Comparison of ENCODE assay signal across 8 mouse cellular contexts in the genomic region with DNA sequence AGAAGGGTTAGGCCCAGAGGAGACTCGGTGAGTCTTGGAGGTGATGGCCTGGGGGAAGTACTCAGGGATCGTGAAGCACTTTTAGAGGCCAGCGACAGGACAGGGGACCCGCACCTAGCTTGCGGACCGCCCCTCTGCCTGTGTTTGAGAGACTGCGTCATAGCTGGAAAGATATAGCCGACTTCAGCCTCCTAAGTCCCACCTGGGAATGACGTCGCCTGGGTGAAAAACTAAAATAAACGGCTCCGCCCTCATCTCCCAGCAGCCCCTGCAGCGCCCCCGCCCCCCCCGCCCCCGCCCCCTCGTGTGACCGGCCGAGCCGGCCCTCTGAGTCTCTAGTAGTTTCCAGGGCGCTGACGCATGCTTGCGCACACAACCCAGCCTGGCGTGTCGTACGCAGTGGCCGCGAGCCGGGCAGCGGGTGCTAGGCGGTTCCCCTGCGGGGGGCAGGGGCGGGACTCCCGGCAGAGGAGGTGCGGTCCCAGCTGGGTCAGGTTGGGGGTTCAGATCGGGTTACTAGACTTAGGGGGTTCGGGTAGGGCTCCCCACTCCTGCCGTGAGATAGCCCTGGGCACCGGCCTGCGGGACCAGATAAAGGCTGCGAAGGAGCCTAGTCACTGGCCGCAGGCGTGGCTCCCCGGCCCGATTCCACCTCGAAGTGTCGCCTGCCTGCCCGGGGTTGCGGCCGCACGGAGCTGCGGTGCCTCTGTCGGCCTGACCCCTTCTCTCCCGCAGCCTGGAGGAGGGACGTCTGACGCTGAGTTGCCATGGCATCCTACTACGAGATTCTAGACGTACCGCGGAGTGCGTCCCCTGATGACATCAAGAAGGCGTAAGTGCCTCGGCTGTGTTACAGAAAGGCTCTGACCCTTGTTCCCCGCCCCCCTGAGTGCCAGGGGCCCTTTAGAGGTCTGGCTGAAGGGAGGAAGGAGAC. TPM values are rescaled to one million over a fixed set of nuclear protein-coding genes. Genes with fewer than 3 reads are reported as not detected.
A peak's percentile ranks its signal among the peaks of the same experiment; 100 is the strongest.
DNase-seq lines count a peak whose midpoint lies in the region; ATAC-seq and TF ChIP-seq lines count a peak whose summit lies in the region.

A gene (plus strand): TSS at position 290 of the 934 bp plus-strand sequence.

- TF ChIP-seq POLR2A in ES-Bruce4 (IDR thresholded peaks at IDR 0.05; ENCODE audit: insufficient read depth, low read length) = peak; percentile 90
- peak; percentile 89 for TF ChIP-seq POLR2A in testis, adult 2 months (IDR thresholded peaks at IDR 0.05; ENCODE audit: control insufficient read depth, low read depth, low read length)

- H3K4me3 ChIP-seq in ES-Bruce4 (ENCODE audit: low read depth, low read length) = peak within 1 kb of the TSS; percentile 74
- peak within 1 kb of the TSS; percentile 63 for H3K4me3 ChIP-seq in forebrain, embryonic 14.5 days (ENCODE audit: low read depth, low read length)
- H3K4me3 ChIP-seq in liver, postnatal 0 days (ENCODE audit: low read depth, low read length) = peak within 1 kb of the TSS; percentile 56
- peak within 1 kb of the TSS; percentile 60 for H3K4me3 ChIP-seq in neural tube, embryonic 13.5 days
- H3K4me3 ChIP-seq in testis, adult 2 months (ENCODE audit: control insufficient read depth, low read depth, low read length) = peak within 1 kb of the TSS; percentile 91

- peaks cover 4% of the 10 kb centered on the region for H3K4me1 ChIP-seq in ES-Bruce4 (ENCODE audit: control insufficient read depth, insufficient read depth, low read length)
- H3K4me1 ChIP-seq in forebrain, embryonic 14.5 days (ENCODE audit: control insufficient read depth, insufficient read depth, low read length) = peaks cover 9% of the 10 kb centered on the region; the same call in 1 of the 2 replicates
- H3K4me1 ChIP-seq in liver, postnatal 0 days (ENCODE audit: insufficient read depth) = peaks cover 15% of the 10 kb centered on the region
- peaks cover 26% of the 10 kb centered on the region for H3K4me1 ChIP-seq in neural tube, embryonic 13.5 days (replicated peaks)
- no peaks in the 10 kb centered on the region for H3K4me1 ChIP-seq in testis, adult 2 months (ENCODE audit: control insufficient read depth, insufficient read depth, low read length)

- DNase-seq in forebrain, embryonic 14.5 days (ENCODE audit: low spot score) = peak; percentile 78
- DNase-seq in heart, postnatal 10 days = peak; percentile 91 to 93
- DNase-seq in kidney, postnatal 4 days = peak; percentile 86 to 92
- peak; percentile 92 for DNase-seq in liver, postnatal 0 days

- peak; percentile 74 for ATAC-seq in cerebellum, adult (ENCODE audit: insufficient number of reproducible peaks, low FRiP score, low TSS enrichment)
- peak; percentile 87 for ATAC-seq in forebrain, embryonic 14.5 days
- peak; percentile 92 for ATAC-seq in liver, postnatal 0 days
- ATAC-seq in neural tube, embryonic 13.5 days (ENCODE audit: low read depth) = peak; percentile 91

- under 1% methylated on average over 57 of the region's 64 CpGs for WGBS in forebrain, embryonic 14.5 days
- 1% methylated on average over 64 of the region's 64 CpGs for WGBS in liver, postnatal 0 days (ENCODE audit: insufficient replicate concordance)
- under 1% methylated on average over 63 of the region's 64 CpGs for WGBS in neural tube, embryonic 13.5 days

- H3K27me3 ChIP-seq in ES-Bruce4 (ENCODE audit: control insufficient read depth, insufficient read depth, low read length, poor library complexity, severe bottlenecking) = no peaks in the 10 kb centered on the region
- H3K27me3 ChIP-seq in forebrain, embryonic 14.5 days (replicated peaks; ENCODE audit: control insufficient read depth, insufficient read depth, low read length) = no peaks in the 10 kb centered on the region
- no peaks in the 10 kb centered on the region for H3K27me3 ChIP-seq in liver, postnatal 0 days (ENCODE audit: insufficient read depth, low read length)
- peaks cover 3% of the 10 kb centered on the region; the same call in 1 of the 2 replicates for H3K27me3 ChIP-seq in neural tube, embryonic 13.5 days
- H3K27me3 ChIP-seq in testis, adult 2 months (ENCODE audit: control insufficient read depth, insufficient read depth, low read length) = no peaks in the 10 kb centered on the region

- peak within 1 kb of the TSS; percentile 92 for H3K4me2 ChIP-seq in forebrain, embryonic 14.5 days (ENCODE audit: low read length)
- H3K4me2 ChIP-seq in liver, postnatal 0 days (ENCODE audit: low read depth, low read length) = peak within 1 kb of the TSS; percentile 92
- H3K4me2 ChIP-seq in neural tube, embryonic 13.5 days = peak within 1 kb of the TSS; percentile 83

- H3K9me3 ChIP-seq in ES-Bruce4 (replicated peaks; ENCODE audit: control insufficient read depth, insufficient read depth, low read length, poor library complexity, severe bottlenecking) = no peaks in the 10 kb centered on the region
- no peaks in the 10 kb centered on the region for H3K9me3 ChIP-seq in forebrain, embryonic 14.5 days (replicated peaks; ENCODE audit: control insufficient read depth, low read length)
- no peaks in the 10 kb centered on the region for H3K9me3 ChIP-seq in liver, postnatal 0 days (ENCODE audit: low read length)
- no peaks in the 10 kb centered on the region for H3K9me3 ChIP-seq in neural tube, embryonic 13.5 days

- TF ChIP-seq CTCF in ES-Bruce4 (IDR thresholded peaks at IDR 0.05; ENCODE audit: low read depth, low read length) = no peak
- TF ChIP-seq CTCF in liver, postnatal 0 days (IDR thresholded peaks at IDR 0.05; ENCODE audit: low read depth) = 0 out of 2 replicates have a peak, but pooled peaks have one; percentile 13
- no peak for TF ChIP-seq CTCF in testis, adult 2 months (IDR thresholded peaks at IDR 0.05; ENCODE audit: control insufficient read depth, insufficient read depth, insufficient replicate concordance, low read depth, low read length)

- no peak within 1 kb of the TSS; the same call in 1 of the 2 replicates for H3K27ac ChIP-seq in ES-Bruce4 (ENCODE audit: insufficient read depth, low read length)
- H3K27ac ChIP-seq in forebrain, embryonic 14.5 days (ENCODE audit: low read depth, low read length) = peak within 1 kb of the TSS; percentile 76
- peak within 1 kb of the TSS; percentile 97 for H3K27ac ChIP-seq in liver, postnatal 0 days (ENCODE audit: low read depth)
- H3K27ac ChIP-seq in neural tube, embryonic 13.5 days (replicated peaks) = peak within 1 kb of the TSS; percentile 84
- H3K27ac ChIP-seq in testis, adult 2 months (ENCODE audit: control insufficient read depth, insufficient read depth, low read depth, low read length) = peak within 1 kb of the TSS; percentile 91

- H3K9ac ChIP-seq in ES-Bruce4 (ENCODE audit: low read depth, poor library complexity, severe bottlenecking) = peak within 1 kb of the TSS; percentile 76
- peak within 1 kb of the TSS; percentile 87 for H3K9ac ChIP-seq in forebrain, embryonic 14.5 days (ENCODE audit: low read length)
- peak within 1 kb of the TSS; percentile 79 for H3K9ac ChIP-seq in liver, postnatal 0 days (replicated peaks)
- peak within 1 kb of the TSS; percentile 87 for H3K9ac ChIP-seq in neural tube, embryonic 13.5 days

- TF ChIP-seq EP300 in ES-Bruce4 (IDR thresholded peaks at IDR 0.05; ENCODE audit: insufficient read depth, low read depth, low read length) = peak; percentile 23; the same call in 1 of the 2 replicates
- peak; percentile 95 for TF ChIP-seq EP300 in liver, postnatal 0 days (IDR thresholded peaks at IDR 0.05; ENCODE audit: low read depth)

- H3K36me3 ChIP-seq in ES-Bruce4 (ENCODE audit: control insufficient read depth, insufficient read depth, low read length, poor library complexity, severe bottlenecking) = no peaks in the 10 kb centered on the region
- H3K36me3 ChIP-seq in forebrain, embryonic 14.5 days (ENCODE audit: control insufficient read depth, insufficient read depth, low read length) = peaks cover 16% of the 10 kb centered on the region
- peaks cover 21% of the 10 kb centered on the region for H3K36me3 ChIP-seq in liver, postnatal 0 days (replicated peaks; ENCODE audit: insufficient read depth, low read length)
- peaks cover 20% of the 10 kb centered on the region for H3K36me3 ChIP-seq in neural tube, embryonic 13.5 days
- peaks cover 2% of the 10 kb centered on the region for H3K36me3 ChIP-seq in testis, adult 2 months (ENCODE audit: control insufficient read depth, insufficient read depth, low read length)

- intact Hi-C loops in heart, postnatal 10 days (cut with DNase I) = no loop called here

RNA-seq across cellular contexts. Expression of the gene that starts here (rescaled TPM):
- polyA plus RNA-seq in ES-Bruce4 (2011; ENCODE audit: insufficient read depth, insufficient read length, low read depth, missing spikeins) = 18.9 and 23.8 TPM in 2 replicates
- polyA plus RNA-seq in forebrain, embryonic 14.5 days (2014; fragmentation: Nextera tagmentation; extraction: Ambion mirVana) = 21.5 and 24.3 TPM in 2 replicates
- 10 to 100 TPM; 58.3 to 61.4 TPM for total RNA-seq in heart, postnatal 10 days (2021)
- 29.0 and 31.0 TPM in 2 replicates for polyA plus RNA-seq in liver, postnatal 0 days (2015; fragmentation: Nextera tagmentation; extraction: Ambion mirVana)
- polyA plus RNA-seq in neural tube, embryonic 13.5 days (2015; fragmentation: Nextera tagmentation; extraction: Ambion mirVana) = 68.2 and 73.0 TPM in 2 replicates
- polyA plus RNA-seq in testis, adult 2 months (2012; rRNA removed) = 298 and 299 TPM in 2 replicates
